Mouse (Mus musculus): ENCODE data around the gene Abhd17a. TPM values are rescaled to one million over a fixed set of nuclear protein-coding genes. Genes with fewer than 3 reads are reported as not detected.

Abhd17a gene
- 95.7 and 101 TPM in 2 replicates for polyA plus RNA-seq (2015; fragmentation: Nextera tagmentation; extraction: Ambion mirVana)

DNA sequence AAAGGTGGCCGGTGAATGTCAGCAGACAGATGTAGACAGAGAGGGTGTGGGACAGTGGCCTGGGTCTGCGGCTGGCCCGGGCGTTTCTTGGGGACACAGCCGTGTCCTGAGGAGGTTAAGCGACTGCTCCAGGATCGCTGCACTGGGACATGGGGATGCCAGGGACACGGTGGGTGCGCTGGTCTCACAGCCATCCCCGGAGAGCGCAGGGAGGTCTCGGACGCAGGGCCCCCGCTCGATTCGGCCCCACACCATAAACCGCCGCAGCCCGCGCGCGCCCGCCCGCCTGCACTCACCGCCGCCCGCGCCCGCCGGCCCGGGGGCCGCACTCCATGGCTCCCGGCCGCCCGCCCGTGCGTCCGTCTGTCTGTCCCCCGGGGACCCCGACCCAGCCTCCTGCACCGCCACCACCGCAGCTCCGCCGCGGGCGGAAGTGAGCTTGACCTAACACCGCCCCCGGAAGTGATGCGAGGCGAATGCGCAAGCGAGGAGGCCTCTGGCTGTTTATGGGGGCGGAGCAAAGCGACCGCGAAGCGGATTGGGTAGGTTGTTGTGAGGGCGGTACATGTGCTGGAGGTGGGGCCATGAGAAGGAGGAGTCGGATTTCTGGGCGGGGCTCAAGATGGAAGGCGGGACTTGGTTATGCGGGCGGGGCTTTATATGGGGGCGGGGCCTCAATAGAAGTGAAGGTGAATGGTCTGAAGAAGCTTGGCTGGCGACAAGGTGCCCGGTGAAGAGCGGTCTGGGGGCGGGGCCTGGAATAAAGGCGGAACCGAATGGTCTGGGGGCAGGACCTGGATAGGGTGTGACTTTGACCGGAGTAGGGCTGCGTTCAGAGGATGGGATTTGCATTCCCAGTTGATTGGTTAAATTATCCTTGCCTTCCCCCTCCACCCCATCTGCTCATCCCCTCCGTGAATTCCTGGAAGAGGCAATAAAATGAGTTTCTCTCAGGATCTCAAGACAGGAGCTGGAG, at the start of gene Abhd17a:
TSS of gene Abhd17a (minus strand) at position 463 of the 976 bp plus-strand sequence.
- no peaks in the 10 kb centered on the region for H3K27me3 ChIP-seq (replicated peaks)
- H3K9me3 ChIP-seq, result no peaks in the 10 kb centered on the region
- under 1% methylated on average over 69 of the region's 73 CpGs for WGBS

GRCm38 (mm10) chr10:80635345-80635744, 45.2 kb upstream of the Abhd17a start:
- ATAC-seq, result peak; percentile 15; the same call in 1 of the 2 replicates
- no peak overlapping the region for H3K4me2 ChIP-seq (replicated peaks)
- H3K9ac ChIP-seq, result no peak overlapping the region
- H3K4me1 ChIP-seq (replicated peaks), result no peaks in the 10 kb centered on the region
- peaks cover 56% of the 10 kb centered on the region for H3K36me3 ChIP-seq
- no peak overlapping the region for H3K27ac ChIP-seq
- WGBS, result 65% methylated on average over 6 of the region's 6 CpGs
- H3K4me3 ChIP-seq (replicated peaks), result no peak overlapping the region
- no peaks in the 10 kb centered on the region for H3K27me3 ChIP-seq (replicated peaks)
- H3K9me3 ChIP-seq, result no peaks in the 10 kb centered on the region

More for the DNA sequence above, at the start of gene Abhd17a:
- Histone ChIP-seq H3K36me3 (peaks cover 6% of the 10 kb centered on the region), H3K4me1 (replicated peaks) (peaks cover 24% of the 10 kb centered on the region), H3K27ac (peak within 1 kb of the TSS; percentile 66; the same call in 1 of the 2 replicates), H3K4me3 (replicated peaks) (peak within 1 kb of the TSS; percentile 90), H3K9ac (peak within 1 kb of the TSS; percentile 95), H3K4me2 (replicated peaks) (peak within 1 kb of the TSS; percentile 93)
- peak; percentile 98 for ATAC-seq

DNA sequence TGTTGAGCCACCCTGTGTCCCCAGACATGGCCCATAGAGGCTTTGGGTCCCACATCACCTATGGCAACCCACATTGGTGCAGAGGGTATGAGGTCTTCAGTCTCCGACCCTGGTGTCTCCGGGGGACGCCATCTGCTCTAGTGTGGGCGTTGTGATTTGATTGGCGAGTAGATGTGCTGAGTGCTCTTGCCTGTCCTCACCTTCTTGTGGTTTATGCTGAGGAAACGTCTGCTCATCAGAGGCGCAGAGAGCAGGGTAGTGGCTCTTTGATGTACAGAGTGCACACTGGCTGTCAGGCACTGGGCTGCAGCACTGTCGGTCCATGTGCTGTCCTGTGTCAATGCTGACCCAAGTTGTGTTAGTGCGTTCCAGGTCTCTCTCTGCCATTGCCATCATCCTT, 38.8 kb upstream of the Abhd17a start:
- Histone ChIP-seq H3K36me3 (peaks cover 4% of the 10 kb centered on the region; the same call in 1 of the 2 replicates), H3K4me3 (replicated peaks) (no peak overlapping the region), H3K9ac (no peak overlapping the region), H3K4me2 (replicated peaks) (no peak overlapping the region), H3K27ac (no peak overlapping the region), H3K4me1 (replicated peaks) (peaks cover 44% of the 10 kb centered on the region), H3K27me3 (replicated peaks) (no peaks in the 10 kb centered on the region), H3K9me3 (no peaks in the 10 kb centered on the region)
- WGBS, result 86% methylated on average over 9 of the region's 9 CpGs
- ATAC-seq, result no peak

DNA sequence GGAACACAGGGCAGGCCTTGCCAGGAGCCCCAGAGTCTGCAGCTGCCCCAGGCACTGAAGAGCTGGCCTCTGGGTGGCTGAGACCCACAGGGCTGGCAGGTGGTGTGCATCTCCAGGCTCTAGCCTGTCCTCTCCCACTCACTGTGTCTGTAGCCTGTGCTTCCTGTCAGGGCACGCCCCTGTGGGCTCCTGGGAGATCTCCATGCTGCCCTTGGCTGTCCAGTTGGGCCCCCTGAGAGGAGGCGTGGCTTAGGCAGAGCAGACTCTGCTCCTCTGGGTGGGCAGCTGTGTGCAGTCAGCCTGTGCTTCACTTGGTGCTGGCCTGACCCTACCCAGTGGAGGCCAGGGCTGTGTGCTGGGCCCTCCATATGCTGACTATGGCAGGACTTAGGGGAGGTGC, 37.5 kb upstream of the Abhd17a start:
- H3K9ac ChIP-seq, result no peak overlapping the region
- 21% methylated on average over 2 of the region's 2 CpGs for WGBS
- peaks cover 3% of the 10 kb centered on the region; the same call in 1 of the 2 replicates for H3K36me3 ChIP-seq
- H3K4me3 ChIP-seq (replicated peaks), result no peak overlapping the region
- H3K27ac ChIP-seq, result peak overlapping the region; percentile 15; the same call in 1 of the 2 replicates
- peaks cover 50% of the 10 kb centered on the region for H3K4me1 ChIP-seq (replicated peaks)
- no peaks in the 10 kb centered on the region for H3K27me3 ChIP-seq (replicated peaks)
- H3K9me3 ChIP-seq, result no peaks in the 10 kb centered on the region
- peak; percentile 57 for ATAC-seq
- peak overlapping the region; percentile 18 for H3K4me2 ChIP-seq (replicated peaks)

DNA sequence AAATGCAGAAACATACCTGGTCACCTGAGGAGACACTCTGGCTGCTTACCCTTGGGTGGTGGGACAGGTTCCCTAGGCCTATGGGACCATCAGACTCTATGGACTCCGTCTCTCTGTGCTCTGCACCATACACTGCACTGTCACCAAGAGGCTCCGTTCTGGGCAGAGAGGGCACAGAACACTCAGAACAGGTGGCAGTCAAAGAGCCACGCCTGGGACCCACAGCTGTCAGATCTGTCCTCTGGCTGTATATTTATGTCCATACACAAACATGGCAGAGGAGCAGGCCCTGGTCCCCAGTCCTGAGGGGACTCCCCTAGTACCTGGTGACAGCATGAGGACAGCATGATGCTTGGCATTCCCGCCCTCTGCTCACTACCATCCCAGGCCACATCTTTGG, 35.6 kb upstream of the Abhd17a start:
- no peak overlapping the region for H3K4me3 ChIP-seq (replicated peaks)
- ATAC-seq, result no peak

GRCm38 (mm10) chr10:80623457-80624191, 33.5 kb upstream of the Abhd17a start:
- WGBS, result 9% methylated on average over 15 of the region's 15 CpGs
- H3K9me3 ChIP-seq, result no peaks in the 10 kb centered on the region
- no peaks in the 10 kb centered on the region for H3K27me3 ChIP-seq (replicated peaks)
- no peak for ATAC-seq
- H3K4me3 ChIP-seq (replicated peaks), result peak overlapping the region; percentile 88
- H3K9ac ChIP-seq, result peak overlapping the region; percentile 82
- H3K4me1 ChIP-seq (replicated peaks), result peaks cover 49% of the 10 kb centered on the region
- H3K27ac ChIP-seq, result peak overlapping the region; percentile 89
- H3K4me2 ChIP-seq (replicated peaks), result peak overlapping the region; percentile 90
- no peaks in the 10 kb centered on the region for H3K36me3 ChIP-seq

More for the DNA sequence above, 35.6 kb upstream of the Abhd17a start:
- 0 out of 2 replicates have a peak overlapping the region, but pooled peaks have one; percentile 34 for H3K27ac ChIP-seq
- no peaks in the 10 kb centered on the region for H3K27me3 ChIP-seq (replicated peaks)
- no peak overlapping the region for H3K4me2 ChIP-seq (replicated peaks)
- peak overlapping the region; percentile 28; the same call in 1 of the 2 replicates for H3K9ac ChIP-seq
- H3K36me3 ChIP-seq, result peaks cover 3% of the 10 kb centered on the region; the same call in 1 of the 2 replicates
- 82% methylated on average over 4 of the region's 4 CpGs for WGBS
- H3K9me3 ChIP-seq, result no peaks in the 10 kb centered on the region
- H3K4me1 ChIP-seq (replicated peaks), result peaks cover 55% of the 10 kb centered on the region

DNA sequence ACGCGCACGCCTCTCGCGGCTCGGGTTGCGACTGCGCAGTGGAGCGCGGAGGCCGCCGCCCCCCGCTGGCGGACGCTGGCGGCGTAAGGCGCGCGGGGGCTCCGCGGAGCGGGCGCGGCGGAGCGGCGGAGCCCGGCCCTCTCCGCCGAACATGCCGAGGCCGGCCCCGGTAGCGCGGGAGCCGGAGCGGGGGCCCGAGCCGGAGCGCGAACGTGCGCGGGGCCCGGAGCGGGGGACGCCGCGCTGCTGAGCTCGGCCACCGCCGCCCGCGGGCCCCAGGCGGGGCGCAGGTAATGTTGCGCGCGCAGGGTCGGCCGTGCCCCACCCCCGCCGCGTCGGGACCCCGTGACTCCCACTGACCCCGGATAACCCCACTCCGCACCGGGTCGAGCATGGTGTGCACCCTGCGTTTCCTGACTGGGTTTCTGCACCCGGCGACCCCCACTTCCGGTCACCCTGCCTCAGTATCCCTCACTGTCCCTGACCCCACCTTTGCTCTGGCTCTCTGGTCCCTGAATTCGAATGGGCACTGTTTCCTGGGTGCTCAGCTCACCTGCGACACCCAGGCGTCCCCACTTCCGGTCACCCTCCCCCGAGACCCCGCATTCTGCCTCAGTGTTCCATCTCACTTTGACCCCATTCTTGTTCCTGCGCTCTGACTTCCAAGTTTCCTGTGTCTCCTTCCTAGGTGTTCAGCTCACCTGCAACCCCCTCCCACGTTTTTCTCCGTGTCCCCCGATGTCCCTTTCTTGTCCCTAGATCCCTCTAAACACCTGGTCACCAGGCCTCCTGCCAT, 32.7 kb upstream of the Abhd17a start, which contains the start of gene Csnk1g2:
TSS of gene Csnk1g2 (plus strand) at position 178 of the 796 bp plus-strand sequence.
- peak; percentile 84 for ATAC-seq
- Histone ChIP-seq H3K27me3 (replicated peaks) (no peaks in the 10 kb centered on the region), H3K27ac (peak within 1 kb of the TSS; percentile 96), H3K4me2 (replicated peaks) (peak within 1 kb of the TSS; percentile 90), H3K9me3 (no peaks in the 10 kb centered on the region), H3K4me1 (replicated peaks) (peaks cover 43% of the 10 kb centered on the region), H3K4me3 (replicated peaks) (peak within 1 kb of the TSS; percentile 88), H3K36me3 (no peaks in the 10 kb centered on the region), H3K9ac (peak within 1 kb of the TSS; percentile 82)
- under 1% methylated on average over 70 of the region's 85 CpGs for WGBS

GRCm38 (mm10) chr10:80621940-80622660, 32.0 kb upstream of the Abhd17a start:
- peaks cover 36% of the 10 kb centered on the region for H3K4me1 ChIP-seq (replicated peaks)
- peak overlapping the region; percentile 82 for H3K9ac ChIP-seq
- peak; percentile 97 for ATAC-seq
- peak overlapping the region; percentile 77 for H3K4me2 ChIP-seq (replicated peaks)
- no peaks in the 10 kb centered on the region for H3K9me3 ChIP-seq
- WGBS, result under 1% methylated on average over 64 of the region's 64 CpGs
- no peaks in the 10 kb centered on the region for H3K36me3 ChIP-seq
- no peaks in the 10 kb centered on the region for H3K27me3 ChIP-seq (replicated peaks)
- peak overlapping the region; percentile 88 for H3K4me3 ChIP-seq (replicated peaks)
- peak overlapping the region; percentile 96 for H3K27ac ChIP-seq

GRCm38 (mm10) chr10:80621690-80621939, 31.5 kb upstream of the Abhd17a start:
- peak overlapping the region; percentile 96 for H3K27ac ChIP-seq
- peaks cover 35% of the 10 kb centered on the region for H3K4me1 ChIP-seq (replicated peaks)
- H3K27me3 ChIP-seq (replicated peaks), result no peaks in the 10 kb centered on the region
- no peak for ATAC-seq
- no peaks in the 10 kb centered on the region for H3K9me3 ChIP-seq
- 1% methylated on average over 9 of the region's 9 CpGs for WGBS
- peak overlapping the region; percentile 51 for H3K9ac ChIP-seq
- peak overlapping the region; percentile 77 for H3K4me2 ChIP-seq (replicated peaks)
- no peaks in the 10 kb centered on the region for H3K36me3 ChIP-seq
- H3K4me3 ChIP-seq (replicated peaks), result peak overlapping the region; percentile 88

DNA sequence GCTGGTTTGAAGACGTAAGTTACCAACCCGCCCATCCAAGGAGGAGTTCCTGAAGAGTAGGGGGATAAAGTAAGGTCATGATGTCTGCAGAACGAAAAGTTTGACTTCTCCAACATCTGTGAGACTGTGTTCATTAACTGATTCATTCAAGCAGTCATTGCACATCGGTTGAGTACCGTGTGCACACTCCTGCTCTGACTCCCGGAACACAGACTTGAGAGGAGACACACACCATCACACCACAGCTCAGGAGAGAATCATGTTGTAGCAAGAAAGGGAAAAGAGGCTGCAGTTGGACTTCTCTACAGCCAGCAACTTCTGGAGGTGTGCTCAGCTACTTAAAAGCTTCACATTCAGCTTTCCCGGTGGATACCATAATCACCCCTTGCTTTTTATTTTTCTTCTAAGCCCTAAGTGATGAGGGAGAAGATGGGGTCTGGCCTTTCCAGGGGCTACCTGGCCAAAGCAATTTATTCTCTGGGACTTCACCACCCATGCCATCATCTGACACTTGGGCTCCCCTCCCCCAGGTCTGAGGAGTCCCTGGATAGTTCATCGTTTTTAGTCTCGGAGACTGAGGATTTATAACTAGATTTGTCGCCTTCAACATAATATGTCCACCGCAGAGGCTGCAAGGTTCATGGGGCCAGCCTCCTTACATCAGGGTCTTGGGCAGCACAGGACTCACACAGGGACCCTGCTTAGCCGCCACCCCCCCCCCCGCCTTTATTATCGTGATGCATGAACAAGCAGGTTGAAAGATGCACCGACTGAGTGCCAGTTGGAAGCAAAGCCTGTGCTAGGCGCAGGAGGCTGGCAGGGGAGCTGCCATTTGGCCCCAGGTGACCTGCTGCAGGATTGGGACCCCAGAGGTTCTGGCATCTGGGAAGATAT, 30.9 kb upstream of the Abhd17a start:
- no peaks in the 10 kb centered on the region for H3K9me3 ChIP-seq
- peak overlapping the region; percentile 51 for H3K9ac ChIP-seq
- no peak for ATAC-seq
- peak overlapping the region; percentile 88 for H3K4me3 ChIP-seq (replicated peaks)
- peak overlapping the region; percentile 77 for H3K4me2 ChIP-seq (replicated peaks)
- no peaks in the 10 kb centered on the region for H3K27me3 ChIP-seq (replicated peaks)
- H3K27ac ChIP-seq, result peak overlapping the region; percentile 96
- H3K4me1 ChIP-seq (replicated peaks), result peaks cover 29% of the 10 kb centered on the region
- WGBS, result 49% methylated on average over 16 of the region's 16 CpGs
- H3K36me3 ChIP-seq, result no peaks in the 10 kb centered on the region

All from intestine, embryonic 15.5 days (tissue).